Mouse (Mus musculus): Measurements from ENCODE around the gene Homer3. TPM values are rescaled to one million over a fixed set of nuclear protein-coding genes. Genes with fewer than 3 reads are reported as not detected.

Gene Homer3
- total RNA-seq (2014; fragmentation: Nextera tagmentation) (1.6 and 3.8 TPM in 2 replicates), total RNA-seq (2017) (6.0 and 6.7 TPM in 2 replicates), polyA plus RNA-seq (2012) (12.0 and 14.8 TPM in 2 replicates)

DNA sequence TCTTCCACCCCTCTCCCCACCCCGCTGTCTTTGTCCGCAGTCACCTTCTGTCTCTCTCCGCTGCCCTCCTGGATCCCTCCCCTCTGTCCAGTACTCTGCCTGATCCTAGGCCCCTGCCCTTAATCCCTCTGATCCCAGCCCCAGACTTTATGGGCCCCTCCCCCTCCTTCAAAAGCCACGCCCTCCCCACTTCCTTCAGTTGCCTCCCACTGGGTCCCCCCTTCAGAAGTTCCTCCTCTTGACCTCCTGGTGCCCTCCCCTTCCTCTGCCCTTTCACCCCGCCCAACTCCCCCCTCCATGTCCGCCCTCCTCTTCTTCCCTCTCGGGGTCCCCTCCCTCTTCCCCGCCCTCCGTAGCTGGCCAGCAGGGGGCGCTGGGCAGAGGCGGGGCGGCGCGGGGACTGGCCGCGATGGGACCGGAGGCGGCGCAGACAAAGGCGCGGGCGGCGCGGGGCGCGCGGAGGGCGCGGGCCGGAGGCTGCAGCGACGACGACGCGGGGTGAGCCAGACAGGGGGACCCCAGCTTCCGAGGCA lies at the start of gene Homer3:
Gene Homer3, plus strand, starts transcription at position 225 of the 533 bp plus-strand sequence.
- TF ChIP-seq CTCF (IDR thresholded peaks at IDR 0.05; ENCODE audit: low read depth, low read length): peak; percentile 9; the same call in 1 of the 2 replicates
- no peak for TF ChIP-seq POLR2AphosphoS5 (IDR thresholded peaks at IDR 0.05; ENCODE audit: insufficient replicate concordance, low read depth, low read length)
- no peak for TF ChIP-seq TAL1 (conservative IDR thresholded peaks at IDR 0.05; ENCODE audit: low read depth, low read length)
- TF ChIP-seq GATA2 (IDR thresholded peaks at IDR 0.05; ENCODE audit: borderline replicate concordance, low read depth, low read length): no peak
- no peak for TF ChIP-seq GATA1 (IDR thresholded peaks at IDR 0.05; ENCODE audit: borderline replicate concordance, low read length)
- ATAC-seq (ENCODE audit: extremely low read depth, insufficient number of reproducible peaks, low FRiP score, poor library complexity, severe bottlenecking) (peak; percentile 88), DNase-seq (ENCODE audit: low spot score) (peak; percentile 93)
- Histone ChIP-seq H3K4me3 (ENCODE audit: low read depth, low read length) (peak within 1 kb of the TSS; percentile 73), H3K36me3 (replicated peaks) (peaks cover 14% of the 10 kb centered on the region), H3K27me3 (ENCODE audit: insufficient read depth, low read length) (peaks cover 70% of the 10 kb centered on the region), H3K9me3 (replicated peaks) (peaks cover 2% of the 10 kb centered on the region; the same call in 1 of the 2 replicates), H3K4me1 (ENCODE audit: insufficient read depth, low read depth, low read length) (peaks cover 28% of the 10 kb centered on the region)

DNA sequence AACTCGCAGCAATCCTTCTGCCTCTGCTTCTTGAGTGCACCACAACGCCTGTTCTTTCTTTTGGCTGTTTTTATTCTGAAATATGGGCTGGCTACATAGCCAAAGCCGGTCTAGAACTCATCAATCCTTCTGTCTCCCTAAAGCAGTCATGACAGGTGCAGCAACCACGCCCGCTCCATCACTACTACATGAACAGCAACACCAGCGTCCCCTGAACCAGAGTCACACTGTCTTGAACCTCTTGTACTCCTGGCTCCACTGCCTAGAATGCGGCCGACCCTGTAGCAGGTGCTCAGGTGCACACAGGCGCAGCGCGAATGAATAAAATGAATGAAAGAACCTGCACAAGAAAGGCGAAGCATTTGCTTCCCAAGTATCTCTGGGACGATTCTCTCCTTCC lies 49.0 kb upstream of the Homer3 start:
- ATAC-seq (ENCODE audit: extremely low read depth, insufficient number of reproducible peaks, low FRiP score, poor library complexity, severe bottlenecking) (no peak), DNase-seq (ENCODE audit: low spot score) (no peak)
- TF ChIP-seq CTCF (IDR thresholded peaks at IDR 0.05; ENCODE audit: low read depth, low read length): no peak
- TF ChIP-seq GATA1 (IDR thresholded peaks at IDR 0.05; ENCODE audit: borderline replicate concordance, low read length): no peak
- no peak for TF ChIP-seq POLR2AphosphoS5 (IDR thresholded peaks at IDR 0.05; ENCODE audit: insufficient replicate concordance, low read depth, low read length)
- H3K27me3 ChIP-seq (ENCODE audit: insufficient read depth, low read length): no peaks in the 10 kb centered on the region; the same call in 1 of the 2 replicates
- H3K36me3 ChIP-seq (replicated peaks): peaks cover 57% of the 10 kb centered on the region
- peak overlapping the region; percentile 79 for H3K4me3 ChIP-seq (ENCODE audit: low read depth, low read length)
- H3K9me3 ChIP-seq (replicated peaks): no peaks in the 10 kb centered on the region
- H3K4me1 ChIP-seq (ENCODE audit: insufficient read depth, low read depth, low read length): peaks cover 49% of the 10 kb centered on the region

DNA sequence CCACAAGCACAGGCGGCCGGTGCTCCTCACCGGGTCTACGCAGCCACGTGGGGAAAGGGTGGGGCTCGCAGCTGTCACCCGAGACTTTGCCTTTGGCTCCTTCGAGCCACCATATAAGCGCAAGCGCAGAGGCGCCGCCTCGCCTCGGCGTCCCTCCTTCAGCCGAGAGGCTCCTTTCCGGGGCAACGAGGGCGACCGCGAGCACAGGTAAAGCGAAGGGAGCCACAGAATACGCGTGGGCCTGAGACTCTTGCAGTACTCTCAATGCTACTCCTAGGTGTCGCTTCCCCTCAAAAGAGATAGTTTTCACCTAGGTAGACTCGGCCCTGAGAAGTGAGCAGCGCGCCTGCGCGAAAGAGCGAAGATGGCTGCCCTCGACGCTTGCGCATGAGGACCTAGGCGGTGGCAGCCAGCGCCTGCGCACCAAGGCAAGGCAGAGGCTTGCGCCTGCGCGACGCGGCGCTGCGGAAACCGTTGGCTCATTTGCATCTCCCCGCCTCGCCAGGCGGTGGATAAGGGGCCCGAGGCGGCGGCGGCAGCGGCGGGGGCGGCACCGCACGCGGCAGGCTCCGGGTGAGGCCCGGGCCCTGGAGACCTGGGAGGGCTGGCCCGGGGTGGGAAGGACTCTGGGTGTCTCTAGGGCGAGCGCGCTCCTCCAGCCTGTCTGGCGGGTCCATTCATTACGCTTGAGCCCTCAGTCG lies 48.4 kb upstream of the Homer3 start, which contains the start of the genes Sugp2 and Armc6:
Gene Sugp2, plus strand, starts transcription at position 147 of the 701 bp plus-strand sequence.
Gene Armc6, minus strand, starts transcription at position 387 of the 701 bp plus-strand sequence.
- H3K4me3 ChIP-seq (ENCODE audit: low read depth, low read length): peak within 1 kb of the TSS; percentile 79
- peaks cover 57% of the 10 kb centered on the region for H3K36me3 ChIP-seq (replicated peaks)
- DNase-seq (ENCODE audit: low spot score) (peak; percentile 93), ATAC-seq (ENCODE audit: extremely low read depth, insufficient number of reproducible peaks, low FRiP score, poor library complexity, severe bottlenecking) (peak; percentile 59)
- no peak for TF ChIP-seq POLR2AphosphoS5 (IDR thresholded peaks at IDR 0.05; ENCODE audit: insufficient replicate concordance, low read depth, low read length)
- no peak for TF ChIP-seq CTCF (IDR thresholded peaks at IDR 0.05; ENCODE audit: low read depth, low read length)
- TF ChIP-seq GATA1 (IDR thresholded peaks at IDR 0.05; ENCODE audit: borderline replicate concordance, low read length): no peak
- TF ChIP-seq TAL1 (conservative IDR thresholded peaks at IDR 0.05; ENCODE audit: low read depth, low read length): no peak
- no peaks in the 10 kb centered on the region for H3K9me3 ChIP-seq (replicated peaks)
- no peaks in the 10 kb centered on the region; the same call in 1 of the 2 replicates for H3K27me3 ChIP-seq (ENCODE audit: insufficient read depth, low read length)
- H3K4me1 ChIP-seq (ENCODE audit: insufficient read depth, low read depth, low read length): peaks cover 50% of the 10 kb centered on the region

DNA sequence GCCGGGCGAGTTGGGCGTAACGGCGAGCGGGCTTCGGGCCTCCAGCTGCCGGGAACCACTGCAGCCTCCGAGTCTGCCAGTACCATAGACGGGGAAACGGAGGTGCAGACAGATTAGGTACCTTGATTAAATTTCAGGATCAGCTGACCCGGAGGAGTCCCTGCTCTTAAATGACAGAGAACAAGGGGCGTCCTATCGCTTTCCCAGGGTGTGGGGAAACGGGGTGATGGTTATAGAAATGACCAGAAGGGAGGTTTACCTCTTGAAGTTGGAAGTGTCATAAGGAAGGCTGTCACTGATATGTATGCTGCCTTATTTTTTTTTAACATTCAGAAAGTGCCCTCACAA lies 47.9 kb upstream of the Homer3 start:
- H3K4me3 ChIP-seq (ENCODE audit: low read depth, low read length): peak overlapping the region; percentile 79
- ATAC-seq (ENCODE audit: extremely low read depth, insufficient number of reproducible peaks, low FRiP score, poor library complexity, severe bottlenecking): no peak
- peaks cover 50% of the 10 kb centered on the region for H3K4me1 ChIP-seq (ENCODE audit: insufficient read depth, low read depth, low read length)
- peaks cover 55% of the 10 kb centered on the region for H3K36me3 ChIP-seq (replicated peaks)
- no peak for DNase-seq (ENCODE audit: low spot score)
- TF ChIP-seq TAL1 (conservative IDR thresholded peaks at IDR 0.05; ENCODE audit: low read depth, low read length) (no peak), CTCF (IDR thresholded peaks at IDR 0.05; ENCODE audit: low read depth, low read length) (no peak), GATA1 (IDR thresholded peaks at IDR 0.05; ENCODE audit: borderline replicate concordance, low read length) (no peak), POLR2AphosphoS5 (IDR thresholded peaks at IDR 0.05; ENCODE audit: insufficient replicate concordance, low read depth, low read length) (no peak), GATA2 (IDR thresholded peaks at IDR 0.05; ENCODE audit: borderline replicate concordance, low read depth, low read length) (no peak)
- H3K9me3 ChIP-seq (replicated peaks): no peaks in the 10 kb centered on the region
- H3K27me3 ChIP-seq (ENCODE audit: insufficient read depth, low read length): no peaks in the 10 kb centered on the region; the same call in 1 of the 2 replicates

GRCm38 (mm10) chr8:70237842-70238241 lies 44.8 kb upstream of the Homer3 start:
- H3K9me3 ChIP-seq (replicated peaks): no peaks in the 10 kb centered on the region
- TF ChIP-seq GATA2 (IDR thresholded peaks at IDR 0.05; ENCODE audit: borderline replicate concordance, low read depth, low read length) (no peak), POLR2AphosphoS5 (IDR thresholded peaks at IDR 0.05; ENCODE audit: insufficient replicate concordance, low read depth, low read length) (no peak), TAL1 (conservative IDR thresholded peaks at IDR 0.05; ENCODE audit: low read depth, low read length) (peak; percentile 20; the same call in 1 of the 2 replicates), CTCF (IDR thresholded peaks at IDR 0.05; ENCODE audit: low read depth, low read length) (no peak), GATA1 (IDR thresholded peaks at IDR 0.05; ENCODE audit: borderline replicate concordance, low read length) (no peak)
- DNase-seq (ENCODE audit: low spot score): no peak
- ATAC-seq (ENCODE audit: extremely low read depth, insufficient number of reproducible peaks, low FRiP score, poor library complexity, severe bottlenecking): no peak
- H3K36me3 ChIP-seq (replicated peaks): peaks cover 69% of the 10 kb centered on the region
- H3K4me1 ChIP-seq (ENCODE audit: insufficient read depth, low read depth, low read length): peaks cover 42% of the 10 kb centered on the region
- H3K27me3 ChIP-seq (ENCODE audit: insufficient read depth, low read length): no peaks in the 10 kb centered on the region
- no peak overlapping the region for H3K4me3 ChIP-seq (ENCODE audit: low read depth, low read length)

GRCm38 (mm10) chr8:70240642-70241041 lies 42.0 kb upstream of the Homer3 start:
- H3K27me3 ChIP-seq (ENCODE audit: insufficient read depth, low read length): no peaks in the 10 kb centered on the region
- ATAC-seq (ENCODE audit: extremely low read depth, insufficient number of reproducible peaks, low FRiP score, poor library complexity, severe bottlenecking): no peak
- no peak for DNase-seq (ENCODE audit: low spot score)
- peaks cover 95% of the 10 kb centered on the region for H3K36me3 ChIP-seq (replicated peaks)
- H3K4me3 ChIP-seq (ENCODE audit: low read depth, low read length): no peak overlapping the region
- H3K9me3 ChIP-seq (replicated peaks): no peaks in the 10 kb centered on the region
- TF ChIP-seq GATA2 (IDR thresholded peaks at IDR 0.05; ENCODE audit: borderline replicate concordance, low read depth, low read length) (no peak), GATA1 (IDR thresholded peaks at IDR 0.05; ENCODE audit: borderline replicate concordance, low read length) (no peak), POLR2AphosphoS5 (IDR thresholded peaks at IDR 0.05; ENCODE audit: insufficient replicate concordance, low read depth, low read length) (no peak), CTCF (IDR thresholded peaks at IDR 0.05; ENCODE audit: low read depth, low read length) (no peak), TAL1 (conservative IDR thresholded peaks at IDR 0.05; ENCODE audit: low read depth, low read length) (no peak)
- peaks cover 37% of the 10 kb centered on the region for H3K4me1 ChIP-seq (ENCODE audit: insufficient read depth, low read depth, low read length)
